Mouse (Mus musculus) layer of hippocampus, adult 2 months (tissue): ENCODE measurements around the gene Vmn2r33. TPM values are rescaled to one million over a fixed set of nuclear protein-coding genes. Genes with fewer than 3 reads are reported as not detected.
"Not testable (repeated sequence)": the region's sequence is repeated elsewhere in the genome, so short reads cannot be mapped to it uniquely, and the experiment has no call there.

Experiments
- DNase-seq, 2 experiments: peaks; one replicate each; pipeline ENCODE4 v3.0.0; 2022; ENCODE audit warnings: low spot score in 2 of 2
- H3K27ac ChIP-seq: fragments of 200-600 bp; 2 replicates; pipeline ENCODE4 v1.8.1; 2022
- H3K4me3 ChIP-seq: fragments of 200-600 bp; 2 replicates; pipeline ENCODE4 v1.8.1; 2022; ENCODE audit warnings: mild to moderate bottlenecking
- long read RNA-seq, 2 experiments: library from polyadenylated mRNA; stranded (forward); transcript quantifications; one replicate each; pipeline ENCODE4 v2.0.0; 2021; ENCODE audit warnings: borderline mapping rate in 2 of 2
- total RNA-seq, 2 experiments: library from RNA; stranded (reverse); gene quantifications; 2 replicates each; pipeline ENCODE4 v1.2.3; 2021

The Vmn2r33 gene
- not detected for total RNA-seq
- long read RNA-seq, experiment 1, result 0 reads
- long read RNA-seq, experiment 2, result 0 reads

GRCm38 (mm10) chr7:7566686-7567085, at the start of gene Vmn2r33:
TSS of gene Vmn2r33 (minus strand) at chr7:7566786.
- not testable (repeated sequence) for H3K27ac ChIP-seq, H3K4me3 ChIP-seq, DNase-seq

Other genes starting within 250 kb of the Vmn2r33 start
- under 1 TPM; 0.15 to 0.18 TPM for gene Vmn2r30, start 229.2 kb downstream of the Vmn2r33 start, total RNA-seq
- not detected for gene Gm45783, start 192.2 kb downstream of the Vmn2r33 start, total RNA-seq
- not detected for gene Vmn2r31, start 167.1 kb downstream of the Vmn2r33 start, total RNA-seq
- gene Vmn2r32, start 86.8 kb downstream of the Vmn2r33 start, total RNA-seq, result not detected
- gene Vmn2r34, start 122.7 kb upstream of the Vmn2r33 start, total RNA-seq, result not detected